Mouse (Mus musculus): ENCODE results near the gene Tnfaip6. TPM values are rescaled to one million over a fixed set of nuclear protein-coding genes. Genes with fewer than 3 reads are reported as not detected.

Tnfaip6 gene
- polyA plus RNA-seq, 1 experiment from 2014 or later: 3.8 TPM

GRCm38 (mm10) chr2:52027061-52027460, 10.7 kb upstream of the Tnfaip6 start:
- Histone ChIP-seq H3K27me3 (replicated peaks; ENCODE audit: control insufficient read depth, insufficient read depth, low read length) (no peaks in the 10 kb centered on the region), H3K4me2 (ENCODE audit: low read length) (no peak overlapping the region), H3K9me3 (ENCODE audit: control insufficient read depth, low read length) (no peaks in the 10 kb centered on the region), H3K36me3 (ENCODE audit: control insufficient read depth, insufficient read depth, low read length) (no peaks in the 10 kb centered on the region), H3K9ac (ENCODE audit: low read depth, low read length) (no peak overlapping the region), H3K4me3 (ENCODE audit: low read length) (no peak overlapping the region), H3K27ac (ENCODE audit: low read depth, low read length) (no peak overlapping the region), H3K4me1 (ENCODE audit: control insufficient read depth, insufficient read depth, low read depth, low read length) (no peaks in the 10 kb centered on the region)
- WGBS: 71% methylated on average over 4 of the region's 4 CpGs
- ATAC-seq: no peak

DNA sequence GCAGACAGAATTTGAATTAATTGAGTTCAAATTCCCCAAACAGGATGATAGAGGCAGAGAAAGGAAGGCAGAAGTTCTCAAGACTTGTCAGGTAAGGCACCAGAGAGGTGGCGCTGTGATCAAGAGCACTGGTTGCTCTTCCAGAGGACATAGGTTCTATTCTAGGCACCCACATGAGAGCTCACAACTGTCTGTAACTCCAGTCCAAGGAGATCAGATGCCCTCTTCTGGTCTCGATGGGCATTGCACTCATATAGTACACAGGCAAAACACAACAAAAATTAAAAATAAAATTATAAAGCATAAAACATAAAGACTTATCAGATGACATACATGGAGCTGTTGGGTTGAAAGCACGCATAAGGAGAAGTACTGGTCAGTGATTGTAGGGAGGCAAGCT, 8.4 kb upstream of the Tnfaip6 start:
- no peaks in the 10 kb centered on the region for H3K9me3 ChIP-seq (ENCODE audit: control insufficient read depth, low read length)
- no peak for ATAC-seq
- no peaks in the 10 kb centered on the region for H3K27me3 ChIP-seq (replicated peaks; ENCODE audit: control insufficient read depth, insufficient read depth, low read length)
- WGBS: 89% methylated on average over 3 of the region's 3 CpGs
- H3K4me1 ChIP-seq (ENCODE audit: control insufficient read depth, insufficient read depth, low read depth, low read length): no peaks in the 10 kb centered on the region
- no peak overlapping the region for H3K27ac ChIP-seq (ENCODE audit: low read depth, low read length)
- H3K4me3 ChIP-seq (ENCODE audit: low read length): no peak overlapping the region
- no peak overlapping the region for H3K4me2 ChIP-seq (ENCODE audit: low read length)
- no peaks in the 10 kb centered on the region for H3K36me3 ChIP-seq (ENCODE audit: control insufficient read depth, insufficient read depth, low read length)
- no peak overlapping the region for H3K9ac ChIP-seq (ENCODE audit: low read depth, low read length)

- Histone ChIP-seq H3K27ac (ENCODE audit: low read depth, low read length) (no peak overlapping the region), H3K9ac (ENCODE audit: low read depth, low read length) (no peak overlapping the region), H3K4me3 (ENCODE audit: low read length) (no peak overlapping the region), H3K27me3 (replicated peaks; ENCODE audit: control insufficient read depth, insufficient read depth, low read length) (no peaks in the 10 kb centered on the region), H3K4me1 (ENCODE audit: control insufficient read depth, insufficient read depth, low read depth, low read length) (no peaks in the 10 kb centered on the region), H3K36me3 (ENCODE audit: control insufficient read depth, insufficient read depth, low read length) (no peaks in the 10 kb centered on the region), H3K9me3 (ENCODE audit: control insufficient read depth, low read length) (no peaks in the 10 kb centered on the region), H3K4me2 (ENCODE audit: low read length) (no peak overlapping the region)
- ATAC-seq: no peak
- 79% methylated on average over 4 of the region's 4 CpGs for WGBS
Observed at GRCm38 (mm10) chr2:52031491-52031890, 6.3 kb upstream of the Tnfaip6 start.

- Histone ChIP-seq H3K27ac (ENCODE audit: low read depth, low read length) (no peak overlapping the region), H3K4me2 (ENCODE audit: low read length) (no peak overlapping the region), H3K27me3 (replicated peaks; ENCODE audit: control insufficient read depth, insufficient read depth, low read length) (no peaks in the 10 kb centered on the region), H3K9ac (ENCODE audit: low read depth, low read length) (no peak overlapping the region), H3K36me3 (ENCODE audit: control insufficient read depth, insufficient read depth, low read length) (no peaks in the 10 kb centered on the region), H3K9me3 (ENCODE audit: control insufficient read depth, low read length) (no peaks in the 10 kb centered on the region), H3K4me1 (ENCODE audit: control insufficient read depth, insufficient read depth, low read depth, low read length) (no peaks in the 10 kb centered on the region), H3K4me3 (ENCODE audit: low read length) (no peak overlapping the region)
- no peak for ATAC-seq
- 92% methylated on average over 4 of the region's 4 CpGs for WGBS
Observed at GRCm38 (mm10) chr2:52034601-52035000, 3.2 kb upstream of the Tnfaip6 start.

DNA sequence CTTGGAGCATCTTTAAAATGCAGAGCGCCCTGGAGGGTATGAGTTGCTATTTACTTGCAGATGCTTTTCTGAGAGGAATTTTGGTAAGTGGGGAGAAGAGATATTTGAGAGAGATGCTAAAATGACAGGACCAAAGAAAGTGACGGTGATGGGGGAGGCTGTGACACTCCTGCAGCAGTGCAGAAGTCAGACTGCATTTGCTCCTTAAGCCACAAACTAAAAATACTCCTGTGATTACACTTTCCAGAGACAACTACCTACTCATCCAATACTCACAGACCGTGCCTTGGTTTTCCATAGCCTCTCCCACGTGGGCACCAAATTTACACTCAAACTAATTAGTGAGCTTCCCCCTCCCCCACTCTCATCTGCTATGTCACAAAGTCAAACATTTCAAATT, 2.7 kb upstream of the Tnfaip6 start:
- H3K4me3 ChIP-seq (ENCODE audit: low read length): no peak overlapping the region
- H3K4me1 ChIP-seq (ENCODE audit: control insufficient read depth, insufficient read depth, low read depth, low read length): no peaks in the 10 kb centered on the region
- ATAC-seq: no peak
- no peaks in the 10 kb centered on the region for H3K27me3 ChIP-seq (replicated peaks; ENCODE audit: control insufficient read depth, insufficient read depth, low read length)
- H3K4me2 ChIP-seq (ENCODE audit: low read length): no peak overlapping the region
- H3K36me3 ChIP-seq (ENCODE audit: control insufficient read depth, insufficient read depth, low read length): no peaks in the 10 kb centered on the region
- no peak overlapping the region for H3K27ac ChIP-seq (ENCODE audit: low read depth, low read length)
- WGBS: 83% methylated on average over 4 of the region's 4 CpGs
- no peak overlapping the region for H3K9ac ChIP-seq (ENCODE audit: low read depth, low read length)
- H3K9me3 ChIP-seq (ENCODE audit: control insufficient read depth, low read length): no peaks in the 10 kb centered on the region

GRCm38 (mm10) chr2:52036929-52037595, 747 bp upstream of the Tnfaip6 start:
- no peaks in the 10 kb centered on the region for H3K36me3 ChIP-seq (ENCODE audit: control insufficient read depth, insufficient read depth, low read length)
- no peak overlapping the region for H3K9ac ChIP-seq (ENCODE audit: low read depth, low read length)
- H3K4me2 ChIP-seq (ENCODE audit: low read length): peak overlapping the region; percentile 59
- H3K27me3 ChIP-seq (replicated peaks; ENCODE audit: control insufficient read depth, insufficient read depth, low read length): no peaks in the 10 kb centered on the region
- H3K27ac ChIP-seq (ENCODE audit: low read depth, low read length): no peak overlapping the region
- no peaks in the 10 kb centered on the region for H3K9me3 ChIP-seq (ENCODE audit: control insufficient read depth, low read length)
- peak; percentile 71; the same call in 1 of the 2 replicates for ATAC-seq
- 36% methylated on average over 9 of the region's 11 CpGs for WGBS
- no peak overlapping the region for H3K4me3 ChIP-seq (ENCODE audit: low read length)
- no peaks in the 10 kb centered on the region for H3K4me1 ChIP-seq (ENCODE audit: control insufficient read depth, insufficient read depth, low read depth, low read length)

DNA sequence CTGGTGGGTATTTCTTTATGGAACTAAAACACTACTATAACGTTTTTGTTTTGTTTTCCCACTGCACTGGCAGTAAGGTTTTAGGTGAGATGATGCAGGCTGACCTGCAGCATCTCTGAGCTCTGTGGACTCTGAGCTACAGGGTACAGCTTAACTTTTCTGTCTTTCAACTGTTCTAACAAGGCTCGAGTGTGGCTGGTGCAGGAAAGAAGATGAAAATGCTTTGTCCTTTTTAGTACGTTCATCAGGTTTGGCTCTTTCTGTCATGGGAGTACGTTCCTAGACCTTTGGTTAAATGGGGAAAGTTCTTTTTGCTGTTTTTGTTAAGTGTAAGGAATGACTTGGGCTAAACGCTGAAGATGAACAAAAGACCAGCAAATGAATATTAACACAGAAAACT, 749 bp downstream of the Tnfaip6 start:
- Histone ChIP-seq H3K36me3 (ENCODE audit: control insufficient read depth, insufficient read depth, low read length) (no peaks in the 10 kb centered on the region), H3K4me3 (ENCODE audit: low read length) (peak overlapping the region; percentile 16), H3K27ac (ENCODE audit: low read depth, low read length) (no peak overlapping the region), H3K9me3 (ENCODE audit: control insufficient read depth, low read length) (no peaks in the 10 kb centered on the region), H3K4me2 (ENCODE audit: low read length) (peak overlapping the region; percentile 59), H3K4me1 (ENCODE audit: control insufficient read depth, insufficient read depth, low read depth, low read length) (no peaks in the 10 kb centered on the region), H3K27me3 (replicated peaks; ENCODE audit: control insufficient read depth, insufficient read depth, low read length) (no peaks in the 10 kb centered on the region), H3K9ac (ENCODE audit: low read depth, low read length) (no peak overlapping the region)
- no peak for ATAC-seq
- WGBS: 16% methylated on average over 5 of the region's 5 CpGs

DNA sequence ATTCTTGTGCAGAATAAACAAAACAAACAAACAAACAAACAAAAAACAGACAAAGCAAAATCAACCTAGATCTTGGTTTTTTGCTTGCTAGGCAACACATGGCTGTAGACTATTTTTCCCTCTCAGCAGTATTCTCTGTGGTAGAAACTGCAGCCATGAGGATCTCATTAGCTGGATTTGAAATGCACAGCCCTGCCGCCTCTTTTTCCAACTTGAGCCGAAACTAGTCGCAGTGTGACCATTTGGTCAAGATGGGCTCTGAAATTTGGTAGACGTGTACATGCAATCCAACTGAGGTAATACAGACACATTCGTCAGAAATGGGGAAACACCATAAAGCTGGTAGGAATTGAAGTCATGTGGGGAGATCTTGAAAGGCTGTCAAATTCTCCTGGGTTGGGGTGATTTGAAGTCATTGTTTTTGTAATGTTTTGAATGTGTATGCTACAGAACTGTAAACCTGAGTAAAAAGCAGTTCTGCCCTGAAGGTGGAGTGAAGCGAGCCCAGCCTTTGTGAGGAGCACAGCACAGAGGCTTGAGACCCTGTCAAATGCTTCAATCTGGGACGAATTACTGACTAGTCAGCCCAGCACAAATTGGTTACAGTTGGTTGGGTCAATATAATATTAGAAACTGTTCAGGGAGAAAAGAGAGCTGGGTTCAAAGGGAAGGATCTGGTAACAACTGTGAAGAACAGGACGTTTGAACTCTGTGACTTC, 1.4 kb downstream of the Tnfaip6 start:
- WGBS: 31% methylated on average over 8 of the region's 8 CpGs
- H3K27me3 ChIP-seq (replicated peaks; ENCODE audit: control insufficient read depth, insufficient read depth, low read length): no peaks in the 10 kb centered on the region
- no peaks in the 10 kb centered on the region for H3K9me3 ChIP-seq (ENCODE audit: control insufficient read depth, low read length)
- H3K9ac ChIP-seq (ENCODE audit: low read depth, low read length): no peak overlapping the region
- 0 out of 2 replicates have a peak overlapping the region, but pooled peaks have one; percentile 11 for H3K4me3 ChIP-seq (ENCODE audit: low read length)
- no peak overlapping the region for H3K27ac ChIP-seq (ENCODE audit: low read depth, low read length)
- no peaks in the 10 kb centered on the region for H3K36me3 ChIP-seq (ENCODE audit: control insufficient read depth, insufficient read depth, low read length)
- H3K4me2 ChIP-seq (ENCODE audit: low read length): peak overlapping the region; percentile 28; the same call in 1 of the 2 replicates
- no peak for ATAC-seq
- no peaks in the 10 kb centered on the region for H3K4me1 ChIP-seq (ENCODE audit: control insufficient read depth, insufficient read depth, low read depth, low read length)

- Histone ChIP-seq H3K4me2 (ENCODE audit: low read length) (no peak overlapping the region), H3K36me3 (ENCODE audit: control insufficient read depth, insufficient read depth, low read length) (no peaks in the 10 kb centered on the region), H3K9me3 (ENCODE audit: control insufficient read depth, low read length) (no peaks in the 10 kb centered on the region), H3K27me3 (replicated peaks; ENCODE audit: control insufficient read depth, insufficient read depth, low read length) (no peaks in the 10 kb centered on the region), H3K27ac (ENCODE audit: low read depth, low read length) (no peak overlapping the region), H3K4me1 (ENCODE audit: control insufficient read depth, insufficient read depth, low read depth, low read length) (no peaks in the 10 kb centered on the region), H3K4me3 (ENCODE audit: low read length) (no peak overlapping the region), H3K9ac (ENCODE audit: low read depth, low read length) (no peak overlapping the region)
- WGBS: 71% methylated on average over 3 of the region's 3 CpGs
- no peak for ATAC-seq
Observed at GRCm38 (mm10) chr2:52042132-52042531, 4.3 kb downstream of the Tnfaip6 start.

Data from hindbrain, embryonic 16.5 days (tissue).